Mouse (Mus musculus) left cerebral cortex, postnatal 25 days (tissue): ENCODE measurements around the gene Dock10. TPM values are rescaled to one million over a fixed set of nuclear protein-coding genes. Genes with fewer than 3 reads are reported as not detected.

Experiments
- DNase-seq, 2 experiments: peaks; one replicate each; pipeline ENCODE4 v3.0.0; 2022; ENCODE audit warnings: low spot score in 2 of 2, mixed read lengths in 1 of 2
- intact Hi-C: fragments of 180-260 bp; cut with DNase I; formaldehyde crosslinking; loops from one replicate; pipeline ENCODE4 v1.15.1; 2025
- total RNA-seq, 2 experiments: library from RNA; stranded (reverse); gene quantifications; 2 replicates each; pipeline ENCODE4 v1.2.3; 2021

The Dock10 gene
- total RNA-seq, 2 experiments from 2014 or later = 24.4 to 38.7 TPM

GRCm38 (mm10) chr1:80628054-80628453, 130.3 kb downstream of the Dock10 start:
- intact Hi-C loops = no loop called here

GRCm38 (mm10) chr1:80626800-80627199, 131.5 kb downstream of the Dock10 start:
- no peak for DNase-seq
- intact Hi-C loops = no loop called here

More at GRCm38 (mm10) chr1:80628054-80628453, 130.3 kb downstream of the Dock10 start:
- DNase-seq = no peak

- no peak for DNase-seq
- intact Hi-C loops = no loop called here
These were observed 133.0 kb downstream of the Dock10 start for GRCm38 (mm10) chr1:80625371-80625770.

- DNase-seq = no peak
- intact Hi-C loops = no loop called here
These were observed 133.8 kb downstream of the Dock10 start for GRCm38 (mm10) chr1:80624552-80624951.

- intact Hi-C loops = no loop called here
- DNase-seq = no peak
These were observed 135.7 kb downstream of the Dock10 start for GRCm38 (mm10) chr1:80622646-80623045.

- intact Hi-C loops = no loop called here
These were observed 139.2 kb downstream of the Dock10 start for GRCm38 (mm10) chr1:80619100-80619499.

GRCm38 (mm10) chr1:80616671-80617070, 141.7 kb downstream of the Dock10 start:
- peak in 1 of 2 experiments; percentile 59 for DNase-seq
- intact Hi-C loops = no loop called here

More at GRCm38 (mm10) chr1:80619100-80619499, 139.2 kb downstream of the Dock10 start:
- peak in 1 of 2 experiments; percentile 37 for DNase-seq

- intact Hi-C loops = no loop called here
- DNase-seq = no peak
These were observed 143.6 kb downstream of the Dock10 start for GRCm38 (mm10) chr1:80614750-80615149.

GRCm38 (mm10) chr1:80613395-80614011, 144.8 kb downstream of the Dock10 start:
- DNase-seq = no peak
- intact Hi-C loops = no loop called here

GRCm38 (mm10) chr1:80607546-80607945, 150.8 kb downstream of the Dock10 start:
- intact Hi-C loops = loop anchor here (5.0 kb wide), 1 partner anchor 115 kb away; no protein-coding TSS in a partner anchor
- DNase-seq = no peak

GRCm38 (mm10) chr1:80606131-80606754, 152.1 kb downstream of the Dock10 start:
- DNase-seq = peak; percentile 18 to 76
- intact Hi-C loops = loop anchor here (5.0 kb wide), 1 partner anchor 116 kb away; no protein-coding TSS in a partner anchor

- DNase-seq = no peak
- intact Hi-C loops = no loop called here
These were observed 154.0 kb downstream of the Dock10 start for GRCm38 (mm10) chr1:80604332-80604731.

- DNase-seq = peak; percentile 17 to 74
These were observed 155.2 kb downstream of the Dock10 start for GRCm38 (mm10) chr1:80603081-80603480.

GRCm38 (mm10) chr1:80583281-80583680, 175.0 kb downstream of the Dock10 start:
- DNase-seq = no peak
- intact Hi-C loops = no loop called here

More at GRCm38 (mm10) chr1:80603081-80603480, 155.2 kb downstream of the Dock10 start:
- intact Hi-C loops = no loop called here

- peak in 1 of 2 experiments; percentile 16 for DNase-seq
- intact Hi-C loops = no loop called here
These were observed 176.1 kb downstream of the Dock10 start for GRCm38 (mm10) chr1:80582186-80582585.

- no peak for DNase-seq
- intact Hi-C loops = no loop called here
These were observed 181.4 kb downstream of the Dock10 start for GRCm38 (mm10) chr1:80576898-80577297.

GRCm38 (mm10) chr1:80556446-80556845, 201.9 kb downstream of the Dock10 start:
- DNase-seq = no peak
- intact Hi-C loops = no loop called here

- peak in 1 of 2 experiments; percentile 5 for DNase-seq
- intact Hi-C loops = loop anchor here (10.0 kb wide), 1 partner anchor 183 kb away; no protein-coding TSS in a partner anchor
These were observed 216.8 kb downstream of the Dock10 start for GRCm38 (mm10) chr1:80541522-80541921.

- DNase-seq = no peak
- intact Hi-C loops = loop anchor here (10.0 kb wide), 1 partner anchor 783 kb away; no protein-coding TSS in a partner anchor
These were observed 236.1 kb downstream of the Dock10 start for GRCm38 (mm10) chr1:80522197-80522596.

GRCm38 (mm10) chr1:80520456-80520855, 237.9 kb downstream of the Dock10 start:
- DNase-seq = no peak
- intact Hi-C loops = loop anchor here (10.0 kb wide), 1 partner anchor 784 kb away; no protein-coding TSS in a partner anchor

- no peak for DNase-seq
- intact Hi-C loops = loop anchor here (5.0 to 10.0 kb wide), 2 partner anchors 113 to 785 kb away; no protein-coding TSS in a partner anchor
These were observed 238.4 kb downstream of the Dock10 start for GRCm38 (mm10) chr1:80519893-80520292.
